Mouse (Mus musculus) subcutaneous adipose tissue, adult 2 months (tissue): ENCODE results near the gene Yipf6. TPM values are rescaled to one million over a fixed set of nuclear protein-coding genes. Genes with fewer than 3 reads are reported as not detected.

ENCODE experiments used
- polyA plus RNA-seq: library from polyadenylated mRNA; depleted of rRNA; stranded (reverse); fragments of >200 nt; gene quantifications from 2 replicates; pipeline ENCODE4 v1.2.3, GENCODE M21; 2012; ENCODE audit warnings: low replicate concordance; rRNA removed

Yipf6 gene
- 23.2 and 24.6 TPM in 2 replicates for polyA plus RNA-seq

GRCm38 (mm10) chrX:98936101-98936500 is at the start of gene Yipf6:
Gene Yipf6, plus strand, starts transcription at chrX:98936316.

GRCm38 (mm10) chrX:98890406-98891116 is 45.6 kb upstream of the Yipf6 start, which contains the start of gene Ophn1:
Gene Ophn1, minus strand, starts transcription at chrX:98891025.

Other genes starting within 250 kb of the Yipf6 start
- gene Ophn1, start 45.3 kb upstream of the Yipf6 start, polyA plus RNA-seq = 14.5 and 15.1 TPM in 2 replicates
- 30.0 and 41.1 TPM in 2 replicates for gene Stard8, start 66.9 kb downstream of the Yipf6 start, polyA plus RNA-seq
- gene Efnb1, start 199.8 kb downstream of the Yipf6 start, polyA plus RNA-seq = 43.6 and 50.3 TPM in 2 replicates